Mouse (Mus musculus) erythroblast, embryonic 14.5 days (primary cell): ENCODE data around the gene Rad9a. TPM values are rescaled to one million over a fixed set of nuclear protein-coding genes. Genes with fewer than 3 reads are reported as not detected.

Experiments
- H3K27me3 ChIP-seq: 2 replicates; pipeline ENCODE4 v1.6.1; 2012; ENCODE audit warnings: inconsistent platforms; ENCODE audit not compliant: control insufficient read depth
- H3K36me3 ChIP-seq: 2 replicates; pipeline ENCODE4 v1.6.1; 2012; ENCODE audit warnings: mild to moderate bottlenecking, inconsistent platforms; ENCODE audit not compliant: control insufficient read depth
- H3K4me1 ChIP-seq: 2 replicates; pipeline ENCODE4 v1.6.1; 2012; ENCODE audit warnings: inconsistent platforms; ENCODE audit not compliant: control insufficient read depth
- H3K4me3 ChIP-seq: replicated peaks from 2 replicates; pipeline ENCODE3; 2012; ENCODE audit warnings: moderate library complexity, mild to moderate bottlenecking, inconsistent platforms
- H3K9me3 ChIP-seq: 2 replicates; pipeline ENCODE4 v1.6.1; 2012; ENCODE audit warnings: low read length, inconsistent platforms, mixed read lengths; ENCODE audit not compliant: control insufficient read depth
- GATA1 ChIP-seq: IDR thresholded peaks from 2 replicates; pipeline ENCODE4 v1.6.1; 2012; ENCODE audit warnings: low read length, inconsistent platforms, mixed read lengths
- TAL1 ChIP-seq: IDR thresholded peaks from 3 replicates; pipeline ENCODE4 v1.6.1; 2012; ENCODE audit warnings: low read length, inconsistent platforms, mixed read lengths
- polyA plus RNA-seq: library from polyadenylated mRNA; stranded (reverse); fragments of >175 nt; gene quantifications from 2 replicates; pipeline ENCODE4 v1.2.3, GENCODE M21; 2012

Rad9a gene
- polyA plus RNA-seq, 1 experiment, result 2.6 TPM

GRCm38 (mm10) chr19:4231253-4232185, 30.1 kb upstream of the Rad9a start, which contains the start of gene Pold4:
TSS of gene Pold4 (plus strand) at chr19:4231899.
- TF ChIP-seq GATA1 (no peak), TAL1 (no peak)
- H3K4me3 ChIP-seq, result peak within 1 kb of the TSS; percentile 80
- H3K27me3 ChIP-seq, result peaks cover 22% of the 10 kb centered on the region
- no peaks in the 10 kb centered on the region for H3K36me3 ChIP-seq
- H3K4me1 ChIP-seq, result peaks cover 43% of the 10 kb centered on the region
- H3K9me3 ChIP-seq, result no peaks in the 10 kb centered on the region

- peaks cover 43% of the 10 kb centered on the region for H3K4me1 ChIP-seq
Measured at GRCm38 (mm10) chr19:4230415-4230814, 29.0 kb upstream of the Rad9a start.

DNA sequence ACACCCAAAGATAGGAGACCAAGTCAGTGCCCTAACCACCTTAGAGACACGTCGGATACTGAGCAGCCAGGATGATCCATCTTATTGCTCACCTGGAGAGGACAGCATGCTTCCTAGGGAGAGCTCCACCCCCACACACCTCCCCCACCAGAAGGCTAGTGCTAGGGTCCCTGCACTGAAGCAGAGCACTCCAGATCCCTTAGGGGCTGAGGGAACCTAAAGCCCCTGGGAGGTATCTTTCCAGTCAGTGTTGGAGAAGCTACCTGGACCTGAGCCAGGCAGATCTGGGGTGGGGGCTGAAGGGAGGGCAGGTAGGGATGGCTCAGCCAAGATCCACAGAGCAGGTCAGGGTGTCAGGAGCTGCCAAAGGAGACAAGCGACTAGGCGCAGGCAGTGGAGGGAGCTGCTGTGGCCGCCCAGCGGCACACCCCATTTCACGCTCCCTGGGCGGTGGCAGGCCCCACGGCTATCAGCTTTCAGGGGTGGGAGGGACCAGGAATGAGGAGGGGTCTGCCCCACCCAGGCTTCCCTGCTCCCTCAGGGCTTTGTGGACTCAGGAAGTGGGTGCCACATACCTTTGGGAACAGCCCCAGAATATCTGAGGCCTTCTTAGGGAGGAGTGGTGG, 28.1 kb upstream of the Rad9a start:
- H3K9me3 ChIP-seq, result no peaks in the 10 kb centered on the region
- H3K4me1 ChIP-seq, result peaks cover 43% of the 10 kb centered on the region
- H3K27me3 ChIP-seq, result peaks cover 32% of the 10 kb centered on the region
- no peak overlapping the region for H3K4me3 ChIP-seq
- TF ChIP-seq TAL1, result no peak
- no peak for TF ChIP-seq GATA1
- no peaks in the 10 kb centered on the region for H3K36me3 ChIP-seq

More at GRCm38 (mm10) chr19:4230415-4230814, 29.0 kb upstream of the Rad9a start:
- no peak for TF ChIP-seq TAL1
- no peak for TF ChIP-seq GATA1
- H3K27me3 ChIP-seq, result peaks cover 28% of the 10 kb centered on the region
- no peak overlapping the region for H3K4me3 ChIP-seq
- H3K9me3 ChIP-seq, result no peaks in the 10 kb centered on the region
- no peaks in the 10 kb centered on the region for H3K36me3 ChIP-seq

- H3K27me3 ChIP-seq, result peaks cover 33% of the 10 kb centered on the region
- no peaks in the 10 kb centered on the region for H3K9me3 ChIP-seq
- no peak overlapping the region for H3K4me3 ChIP-seq
- TF ChIP-seq TAL1 (no peak), GATA1 (no peak)
- H3K36me3 ChIP-seq, result no peaks in the 10 kb centered on the region
- H3K4me1 ChIP-seq, result peaks cover 43% of the 10 kb centered on the region
Measured at GRCm38 (mm10) chr19:4228891-4229290, 27.4 kb upstream of the Rad9a start.

- Histone ChIP-seq H3K4me3 (no peak overlapping the region), H3K36me3 (no peaks in the 10 kb centered on the region), H3K27me3 (peaks cover 37% of the 10 kb centered on the region), H3K4me1 (peaks cover 45% of the 10 kb centered on the region), H3K9me3 (no peaks in the 10 kb centered on the region)
- TF ChIP-seq TAL1 (no peak), GATA1 (no peak)
Measured at GRCm38 (mm10) chr19:4227894-4228678, 26.6 kb upstream of the Rad9a start.

DNA sequence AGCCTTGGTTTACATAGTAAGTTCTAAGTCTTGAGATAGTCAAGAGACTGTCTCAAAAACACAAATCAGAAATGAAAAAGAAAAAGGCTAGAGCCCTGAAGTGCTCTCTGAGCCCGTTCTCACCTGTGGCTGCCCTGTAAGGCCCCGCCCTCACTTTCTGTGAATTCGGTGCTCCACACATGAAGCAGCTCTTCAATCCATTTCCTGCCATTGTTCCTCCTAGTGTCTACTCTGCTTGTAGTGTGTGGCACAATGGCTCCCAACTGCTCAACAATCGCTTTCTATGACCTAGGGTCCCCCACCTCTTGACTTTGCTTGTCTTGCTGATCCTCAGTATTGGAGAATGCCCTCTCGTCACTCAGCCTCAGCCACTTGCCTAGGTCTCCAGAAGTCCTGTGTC, 26.0 kb upstream of the Rad9a start:
- Histone ChIP-seq H3K4me1 (peaks cover 45% of the 10 kb centered on the region), H3K36me3 (no peaks in the 10 kb centered on the region), H3K27me3 (peaks cover 44% of the 10 kb centered on the region), H3K9me3 (no peaks in the 10 kb centered on the region), H3K4me3 (no peak overlapping the region)
- TF ChIP-seq GATA1, result no peak
- TF ChIP-seq TAL1, result no peak

DNA sequence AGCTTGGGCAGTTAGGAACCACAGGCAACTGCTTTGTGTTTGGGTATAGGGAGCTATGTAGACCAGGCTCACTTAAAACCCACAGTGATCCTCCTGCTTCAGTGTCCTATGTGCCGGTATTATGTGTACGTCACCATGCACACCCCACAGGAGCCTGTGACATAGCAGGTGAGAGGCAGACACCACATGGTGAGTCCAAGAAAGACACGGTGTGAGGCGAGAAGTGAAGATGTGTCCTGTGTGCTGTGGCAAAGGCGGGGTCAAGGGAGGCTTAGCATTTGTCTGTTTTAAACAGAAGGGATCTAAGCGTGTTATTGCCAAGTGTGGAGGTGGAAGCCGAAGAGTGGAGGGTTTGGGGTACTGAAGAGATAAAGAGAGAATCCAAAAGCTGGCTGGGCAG, 25.3 kb upstream of the Rad9a start:
- H3K9me3 ChIP-seq, result no peaks in the 10 kb centered on the region
- TF ChIP-seq GATA1, result no peak
- TF ChIP-seq TAL1, result no peak
- H3K27me3 ChIP-seq, result peaks cover 50% of the 10 kb centered on the region
- no peaks in the 10 kb centered on the region for H3K36me3 ChIP-seq
- H3K4me1 ChIP-seq, result peaks cover 42% of the 10 kb centered on the region
- H3K4me3 ChIP-seq, result no peak overlapping the region

DNA sequence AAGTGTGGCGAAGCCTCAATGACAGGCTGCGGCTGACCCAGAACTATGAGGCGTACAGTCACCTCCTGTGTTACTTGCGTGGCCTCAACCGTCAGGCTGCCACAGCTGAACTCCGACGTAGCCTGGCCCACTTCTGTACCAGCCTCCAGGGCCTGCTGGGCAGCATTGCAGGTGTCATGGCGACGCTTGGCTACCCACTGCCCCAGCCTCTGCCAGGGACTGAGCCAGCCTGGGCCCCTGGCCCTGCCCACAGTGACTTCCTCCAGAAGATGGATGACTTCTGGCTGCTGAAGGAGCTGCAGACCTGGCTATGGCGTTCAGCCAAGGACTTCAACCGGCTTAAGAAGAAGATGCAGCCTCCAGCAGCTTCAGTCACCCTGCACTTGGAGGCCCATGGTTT, 20.7 kb upstream of the Rad9a start:
- peaks cover 83% of the 10 kb centered on the region for H3K27me3 ChIP-seq
- no peaks in the 10 kb centered on the region for H3K36me3 ChIP-seq
- H3K4me1 ChIP-seq, result peaks cover 29% of the 10 kb centered on the region

More for the DNA sequence above, 20.7 kb upstream of the Rad9a start:
- Histone ChIP-seq H3K4me3 (no peak overlapping the region), H3K9me3 (no peaks in the 10 kb centered on the region)
- no peak for TF ChIP-seq TAL1
- no peak for TF ChIP-seq GATA1
